Mouse (Mus musculus) forebrain, embryonic 14.5 days (tissue): ENCODE measurements at regions not wholly inside any gene's neighbourhood (a gene's known extent, or its start where the extent isn't known, plus 50 kb on each side); places are given as distances from the start of the nearest gene placed in this dataset.

Source experiments
- ATAC-seq: fragments of 200-750 bp; cut with Nextera tagmentation; 2 replicates; pipeline ENCODE4 v1.8.0; 2017; ENCODE audit warnings: mild to moderate bottlenecking, moderate library complexity
- DNase-seq: peaks from one replicate; pipeline ENCODE4 v3.0.0-alpha.2; 2015; ENCODE audit warnings: low spot score
- H3K27ac ChIP-seq: fragments of 300-500 bp; sonication (generic); 2 replicates; pipeline ENCODE4 v1.5.1; 2014; ENCODE audit warnings: low read depth, mild to moderate bottlenecking, control low read depth, low read length, moderate library complexity
- H3K27me3 ChIP-seq: fragments of 300-500 bp; sonication (generic); replicated peaks from 2 replicates; pipeline ENCODE4 v1.6.1; 2014; ENCODE audit warnings: low read length, control low read depth, mixed read lengths; ENCODE audit not compliant: control insufficient read depth, insufficient read depth
- H3K36me3 ChIP-seq: fragments of 300-500 bp; sonication (generic); 2 replicates; pipeline ENCODE4 v1.6.1; 2014; ENCODE audit warnings: low read length, control low read depth; ENCODE audit not compliant: control insufficient read depth, insufficient read depth
- H3K4me1 ChIP-seq: fragments of 300-500 bp; sonication (generic); 2 replicates; pipeline ENCODE4 v1.6.1; 2014; ENCODE audit warnings: antibody characterized with exemption, low read length, control low read depth; ENCODE audit not compliant: control insufficient read depth, insufficient read depth
- H3K4me2 ChIP-seq: fragments of 300-500 bp; sonication (generic); 2 replicates; pipeline ENCODE4 v1.6.1; 2014; ENCODE audit warnings: mild to moderate bottlenecking, control low read depth, low read length
- H3K4me3 ChIP-seq: fragments of 300-500 bp; sonication (generic); 2 replicates; pipeline ENCODE4 v1.5.1; 2014; ENCODE audit warnings: low read depth, low read length, control low read depth
- H3K9ac ChIP-seq: fragments of 300-500 bp; sonication (generic); 2 replicates; pipeline ENCODE4 v1.6.1; 2014; ENCODE audit warnings: mild to moderate bottlenecking, low read length, control low read depth, moderate library complexity
- H3K9me3 ChIP-seq: fragments of 300-500 bp; sonication (generic); replicated peaks from 2 replicates; pipeline ENCODE4 v1.6.1; 2016; ENCODE audit warnings: low read length, control low read depth, mixed read lengths; ENCODE audit not compliant: control insufficient read depth
- WGBS: fragments of 180-500 bp; shearing (Covaris S2); extraction: QIAGEN DNeasy Blood & Tissue Kit; methylation state at CpG from one replicate; pipeline ENCODE4 v1.1.7; 2014; 5-methylcytosine and 5-hydroxymethylcytosine counted together

GRCm38 (mm10) chrX:107477066-107477465, 73.9 kb upstream of the Itm2a start:
- Histone ChIP-seq H3K4me1 (no peaks in the 10 kb centered on the region), H3K9me3 (no peaks in the 10 kb centered on the region), H3K27ac (no peak overlapping the region), H3K27me3 (no peaks in the 10 kb centered on the region), H3K36me3 (no peaks in the 10 kb centered on the region), H3K4me2 (no peak overlapping the region), H3K4me3 (no peak overlapping the region), H3K9ac (no peak overlapping the region)
- DNase-seq (peak; percentile 67), ATAC-seq (no peak; the same call in 1 of the 2 replicates)
- 23% methylated on average over 5 of the region's 5 CpGs for WGBS

GRCm38 (mm10) chrX:107469242-107469641, 66.1 kb upstream of the Itm2a start:
- no peaks in the 10 kb centered on the region for H3K4me1 ChIP-seq
- H3K4me2 ChIP-seq: no peak overlapping the region
- H3K27me3 ChIP-seq: no peaks in the 10 kb centered on the region
- no peaks in the 10 kb centered on the region for H3K9me3 ChIP-seq
- H3K27ac ChIP-seq: no peak overlapping the region
- no peaks in the 10 kb centered on the region for H3K36me3 ChIP-seq
- DNase-seq (no peak), ATAC-seq (no peak)
- no peak overlapping the region for H3K9ac ChIP-seq
- no peak overlapping the region for H3K4me3 ChIP-seq
- WGBS: 74% methylated on average over 3 of the region's 3 CpGs
